Mouse (Mus musculus): ENCODE results near the gene 4922502D21Rik.

- TF ChIP-seq CTCF (IDR thresholded peaks at IDR 0.05; ENCODE audit: low read depth, low read length) (no peak), POLR2A (IDR thresholded peaks at IDR 0.05; ENCODE audit: borderline replicate concordance, low read depth, low read length) (no peak)
These were observed 6.2 kb upstream of the 4922502D21Rik start for GRCm38 (mm10) chr6:129337751-129338150.
